Mouse (Mus musculus) midbrain, embryonic 16.5 days (tissue): Measurements from ENCODE around the gene Gnai2. TPM values are rescaled to one million over a fixed set of nuclear protein-coding genes. Genes with fewer than 3 reads are reported as not detected.

Source experiments
- ATAC-seq: fragments of 200-750 bp; cut with Nextera tagmentation; 2 replicates; pipeline ENCODE4 v1.8.0; 2017; ENCODE audit warnings: moderate TSS enrichment
- H3K27ac ChIP-seq: fragments of 300-500 bp; sonication (generic); 2 replicates; pipeline ENCODE4 v1.5.1; 2014; ENCODE audit warnings: mild to moderate bottlenecking, low read length, mixed read lengths
- H3K27me3 ChIP-seq: fragments of 300-500 bp; sonication (generic); 2 replicates; pipeline ENCODE4 v1.6.1; 2014; ENCODE audit warnings: low read depth, low read length, mixed read lengths; ENCODE audit not compliant: control insufficient read depth, insufficient read depth
- H3K36me3 ChIP-seq: fragments of 300-500 bp; sonication (generic); 2 replicates; pipeline ENCODE4 v1.6.1; 2014; ENCODE audit warnings: mild to moderate bottlenecking, low read length, moderate library complexity, mixed read lengths; ENCODE audit not compliant: control insufficient read depth, insufficient read depth
- H3K4me1 ChIP-seq: fragments of 300-500 bp; sonication (generic); 2 replicates; pipeline ENCODE4 v1.6.1; 2014; ENCODE audit warnings: mild to moderate bottlenecking, low read length, mixed read lengths; ENCODE audit not compliant: control insufficient read depth, insufficient read depth
- H3K4me2 ChIP-seq: fragments of 300-500 bp; sonication (generic); 2 replicates; pipeline ENCODE4 v1.6.1; 2014; ENCODE audit warnings: mild to moderate bottlenecking, low read length, mixed read lengths
- H3K4me3 ChIP-seq: fragments of 300-500 bp; sonication (generic); 2 replicates; pipeline ENCODE4 v1.5.1; 2014; ENCODE audit warnings: low read depth, mild to moderate bottlenecking, low read length, moderate library complexity, mixed read lengths
- H3K9ac ChIP-seq: fragments of 300-500 bp; sonication (generic); 2 replicates; pipeline ENCODE4 v1.6.1; 2014; ENCODE audit warnings: low read depth, low read length, mixed read lengths
- H3K9me3 ChIP-seq: fragments of 300-500 bp; sonication (generic); replicated peaks from 2 replicates; pipeline ENCODE4 v1.6.1; 2014; ENCODE audit warnings: mild to moderate bottlenecking, low read length, mixed read lengths; ENCODE audit not compliant: control insufficient read depth, poor library complexity, severe bottlenecking
- whole genome bisulfite sequencing: fragments of 180-500 bp; shearing (Covaris S2); extraction: QIAGEN DNeasy Blood & Tissue Kit; methylation state at CpG from one replicate; pipeline ENCODE4 v1.1.7; 2014; 5-methylcytosine and 5-hydroxymethylcytosine counted together
- polyA plus RNA-seq: library from polyadenylated mRNA; unstranded; fragments of >200 nt; fragmentation: Nextera tagmentation; extraction: Ambion mirVana; gene quantifications from 2 replicates; pipeline ENCODE4 v1.2.1, GENCODE M21; 2015

The Gnai2 gene
- polyA plus RNA-seq, 1 experiment from 2014 or later, result 278 TPM

DNA sequence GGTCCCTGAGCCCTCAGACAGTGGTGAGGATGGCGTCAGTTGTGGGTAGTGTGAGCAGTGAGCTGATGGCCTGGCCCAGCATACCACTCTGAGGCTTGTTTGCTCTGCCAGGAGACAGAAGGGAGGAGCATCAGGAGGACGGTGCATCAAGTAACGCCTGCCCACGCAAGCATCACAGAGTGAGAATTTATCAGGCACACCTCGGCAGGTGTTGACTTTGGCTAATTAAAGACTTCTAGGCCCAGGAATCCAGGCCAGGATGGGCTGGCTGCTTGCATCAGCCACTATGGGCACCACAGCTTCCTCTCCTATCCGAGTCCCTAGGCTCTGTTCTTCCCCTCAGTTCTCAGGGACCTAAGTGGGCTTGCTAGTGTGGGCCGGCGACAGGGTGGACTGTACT, 27.2 kb upstream of the Gnai2 start:
- no peaks in the 10 kb centered on the region for H3K9me3 ChIP-seq
- peaks cover 13% of the 10 kb centered on the region for H3K4me1 ChIP-seq
- H3K36me3 ChIP-seq, result no peaks in the 10 kb centered on the region
- no peak for ATAC-seq
- H3K27ac ChIP-seq, result no peak overlapping the region
- H3K4me2 ChIP-seq, result no peak overlapping the region
- WGBS, result 92% methylated on average over 8 of the region's 8 CpGs
- no peak overlapping the region for H3K4me3 ChIP-seq
- no peak overlapping the region for H3K9ac ChIP-seq
- peaks cover 13% of the 10 kb centered on the region; the same call in 1 of the 2 replicates for H3K27me3 ChIP-seq

- Histone ChIP-seq H3K4me1 (peaks cover 3% of the 10 kb centered on the region; the same call in 1 of the 2 replicates), H3K4me2 (no peak overlapping the region), H3K27me3 (peaks cover 5% of the 10 kb centered on the region; the same call in 1 of the 2 replicates), H3K27ac (no peak overlapping the region), H3K9ac (no peak overlapping the region), H3K36me3 (no peaks in the 10 kb centered on the region), H3K4me3 (no peak overlapping the region), H3K9me3 (no peaks in the 10 kb centered on the region)
- ATAC-seq, result no peak
- 60% methylated on average over 3 of the region's 3 CpGs for WGBS
Measured at GRCm38 (mm10) chr9:107660777-107661176, 25.6 kb upstream of the Gnai2 start.

DNA sequence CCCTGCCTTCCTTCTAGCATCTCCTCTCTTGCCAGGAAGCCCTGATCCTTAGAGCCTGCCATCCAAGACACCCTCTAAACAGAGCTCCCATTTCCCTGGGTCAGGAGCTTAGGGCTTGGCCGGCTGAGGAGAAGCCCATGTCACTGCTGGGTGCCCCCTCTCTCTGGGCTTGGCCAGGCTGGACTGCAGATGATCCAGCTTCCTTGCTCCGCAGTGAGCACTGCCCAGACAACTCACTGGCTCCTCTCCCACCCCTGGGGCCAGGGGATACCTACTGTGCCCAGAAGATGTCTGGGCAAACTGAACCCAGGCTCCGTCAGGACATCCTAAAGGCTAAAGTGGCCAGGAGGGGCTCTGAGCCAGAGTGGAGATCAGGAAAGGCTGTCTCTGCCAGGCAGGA, 24.8 kb upstream of the Gnai2 start:
- Histone ChIP-seq H3K4me2 (no peak overlapping the region), H3K36me3 (no peaks in the 10 kb centered on the region), H3K4me1 (peaks cover 3% of the 10 kb centered on the region; the same call in 1 of the 2 replicates), H3K9me3 (no peaks in the 10 kb centered on the region), H3K4me3 (no peak overlapping the region), H3K27me3 (no peaks in the 10 kb centered on the region), H3K9ac (no peak overlapping the region), H3K27ac (peak overlapping the region; percentile 70)
- 84% methylated on average over 3 of the region's 3 CpGs for WGBS
- peak; percentile 27; the same call in 1 of the 2 replicates for ATAC-seq

DNA sequence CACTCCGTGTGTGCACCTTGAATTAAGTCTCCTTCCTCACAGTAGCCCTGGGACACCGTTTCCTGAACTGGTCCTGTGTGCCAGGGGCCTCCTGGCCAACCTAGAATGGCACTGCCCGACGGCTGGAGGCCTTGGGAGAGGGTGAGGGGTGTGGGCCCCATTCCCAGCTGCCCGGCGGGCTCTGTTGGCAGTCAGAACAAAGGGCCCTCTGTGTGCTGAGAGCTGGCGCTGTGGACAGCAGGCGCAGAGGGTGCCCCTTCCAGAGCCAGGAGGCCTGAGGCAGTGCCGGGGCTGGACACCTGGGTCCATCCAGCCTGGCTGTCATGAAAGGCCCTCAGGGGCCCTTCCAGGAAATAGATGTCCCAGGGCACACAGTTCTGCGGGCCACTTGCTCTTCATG, 24.4 kb upstream of the Gnai2 start:
- Histone ChIP-seq H3K27me3 (no peaks in the 10 kb centered on the region), H3K4me3 (no peak overlapping the region), H3K36me3 (no peaks in the 10 kb centered on the region), H3K4me1 (peaks cover 3% of the 10 kb centered on the region; the same call in 1 of the 2 replicates), H3K9me3 (no peaks in the 10 kb centered on the region), H3K4me2 (no peak overlapping the region), H3K27ac (peak overlapping the region; percentile 70), H3K9ac (no peak overlapping the region)
- peak; percentile 78 for ATAC-seq
- WGBS, result 61% methylated on average over 10 of the region's 10 CpGs

GRCm38 (mm10) chr9:107658096-107658495, 22.9 kb upstream of the Gnai2 start:
- Histone ChIP-seq H3K4me2 (no peak overlapping the region), H3K9me3 (no peaks in the 10 kb centered on the region), H3K4me1 (no peaks in the 10 kb centered on the region; the same call in 1 of the 2 replicates), H3K4me3 (no peak overlapping the region), H3K27ac (no peak overlapping the region), H3K36me3 (no peaks in the 10 kb centered on the region), H3K9ac (no peak overlapping the region), H3K27me3 (no peaks in the 10 kb centered on the region)
- 87% methylated on average over 6 of the region's 6 CpGs for WGBS
- ATAC-seq, result no peak

GRCm38 (mm10) chr9:107657144-107657543, 22.0 kb upstream of the Gnai2 start:
- ATAC-seq, result no peak
- H3K4me3 ChIP-seq, result no peak overlapping the region
- no peaks in the 10 kb centered on the region for H3K9me3 ChIP-seq
- H3K4me1 ChIP-seq, result no peaks in the 10 kb centered on the region
- no peaks in the 10 kb centered on the region for H3K36me3 ChIP-seq
- WGBS, result 83% methylated on average over 5 of the region's 5 CpGs
- H3K27me3 ChIP-seq, result no peaks in the 10 kb centered on the region
- H3K9ac ChIP-seq, result no peak overlapping the region
- H3K4me2 ChIP-seq, result no peak overlapping the region
- no peak overlapping the region for H3K27ac ChIP-seq

- Histone ChIP-seq H3K4me1 (peaks cover 7% of the 10 kb centered on the region; the same call in 1 of the 2 replicates), H3K27ac (no peak overlapping the region), H3K9ac (no peak overlapping the region), H3K9me3 (no peaks in the 10 kb centered on the region), H3K4me3 (no peak overlapping the region), H3K4me2 (no peak overlapping the region), H3K27me3 (no peaks in the 10 kb centered on the region), H3K36me3 (no peaks in the 10 kb centered on the region)
- ATAC-seq, result no peak
- 79% methylated on average over 4 of the region's 4 CpGs for WGBS
Measured at GRCm38 (mm10) chr9:107654585-107654984, 19.4 kb upstream of the Gnai2 start.

DNA sequence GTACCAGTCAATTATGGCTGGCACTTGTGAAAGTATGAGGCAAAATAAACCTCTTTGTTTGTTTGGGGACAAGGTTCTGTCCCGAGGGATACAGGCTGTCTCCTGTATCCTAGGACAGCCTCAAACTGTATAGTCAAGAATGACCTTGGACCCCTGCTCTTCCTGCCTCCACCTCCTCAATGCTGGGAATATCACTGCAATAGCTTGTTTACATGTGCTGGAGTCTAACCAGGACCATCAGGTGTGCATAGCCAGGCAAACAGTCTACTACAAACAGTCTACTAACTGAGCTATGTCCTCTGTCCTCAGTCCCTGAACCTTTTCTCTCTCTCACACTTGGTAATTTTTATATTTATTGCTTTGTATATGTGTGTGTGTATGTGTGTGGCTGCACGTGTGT, 18.3 kb upstream of the Gnai2 start:
- H3K36me3 ChIP-seq, result no peaks in the 10 kb centered on the region
- H3K9ac ChIP-seq, result no peak overlapping the region
- ATAC-seq, result no peak
- no peak overlapping the region for H3K4me3 ChIP-seq
- peaks cover 7% of the 10 kb centered on the region; the same call in 1 of the 2 replicates for H3K4me1 ChIP-seq
- H3K27ac ChIP-seq, result no peak overlapping the region
- no peaks in the 10 kb centered on the region for H3K9me3 ChIP-seq
- H3K4me2 ChIP-seq, result no peak overlapping the region
- H3K27me3 ChIP-seq, result no peaks in the 10 kb centered on the region
- WGBS, result 92% methylated on average over 2 of the region's 2 CpGs

DNA sequence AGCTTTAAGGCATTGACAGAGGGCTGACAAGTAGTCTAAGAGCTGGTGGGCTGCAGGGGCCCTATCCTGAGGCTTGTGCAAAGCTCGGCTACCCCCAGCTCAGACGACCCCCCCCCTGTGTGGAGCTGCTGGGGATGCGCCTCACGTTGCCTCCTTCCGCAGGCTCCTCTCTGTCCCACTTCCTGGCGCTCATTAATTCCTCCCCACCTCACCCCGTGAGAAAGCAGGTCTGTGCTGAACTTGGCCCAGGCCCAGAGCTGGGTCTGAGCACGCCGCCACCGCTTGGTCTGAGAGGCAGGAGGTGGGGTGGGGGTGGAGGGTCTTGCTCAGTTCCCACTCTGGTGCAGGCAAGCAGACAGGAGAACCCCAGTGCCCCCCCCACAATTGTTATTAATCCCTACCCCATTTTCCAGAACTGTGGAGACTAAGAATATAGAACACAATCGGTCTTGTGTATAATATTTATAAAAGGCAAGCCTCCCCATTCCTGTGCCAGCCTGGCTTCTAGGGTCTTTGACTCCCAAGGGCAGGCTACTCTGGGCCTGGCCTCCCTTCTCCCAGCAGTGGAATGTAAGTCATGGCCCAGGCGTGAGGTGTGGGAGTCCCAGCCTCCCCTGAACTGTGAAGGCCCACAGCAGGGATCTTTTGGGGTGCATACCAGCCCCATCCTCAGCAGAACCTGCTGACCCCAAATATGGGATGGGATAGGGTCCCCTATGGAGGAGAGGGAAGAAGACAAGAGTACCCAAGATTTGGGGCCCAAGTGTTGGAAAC, 15.7 kb upstream of the Gnai2 start:
- 29% methylated on average over 12 of the region's 12 CpGs for WGBS

More for the DNA sequence above, 15.7 kb upstream of the Gnai2 start:
- Histone ChIP-seq H3K9ac (no peak overlapping the region), H3K27ac (peak overlapping the region; percentile 70), H3K4me1 (peaks cover 7% of the 10 kb centered on the region; the same call in 1 of the 2 replicates), H3K27me3 (no peaks in the 10 kb centered on the region), H3K4me2 (no peak overlapping the region), H3K9me3 (no peaks in the 10 kb centered on the region), H3K36me3 (no peaks in the 10 kb centered on the region), H3K4me3 (no peak overlapping the region)
- peak; percentile 83 for ATAC-seq
